Mouse (Mus musculus): ENCODE results near the gene Ctnna2.

- TF ChIP-seq GATA1 (IDR thresholded peaks at IDR 0.05; ENCODE audit: borderline replicate concordance, low read length) (no peak), FLI1 (IDR thresholded peaks at IDR 0.05; ENCODE audit: low read length) (no peak)
These were observed 954.4 kb downstream of the Ctnna2 start for GRCm38 (mm10) chr6:77025066-77025465.
